Mouse (Mus musculus) bone marrow macrophage, adult 2 months (primary cell): ENCODE measurements around the gene Kirrel. TPM values are rescaled to one million over a fixed set of nuclear protein-coding genes. Genes with fewer than 3 reads are reported as not detected.

Experiments
- H3K27ac ChIP-seq: 2 replicates; pipeline ENCODE4 v1.5.1; 2012; ENCODE audit warnings: low read depth, low read length; ENCODE audit not compliant: insufficient read depth
- H3K4me1 ChIP-seq: 2 replicates; pipeline ENCODE4 v1.6.1; 2012; ENCODE audit warnings: low read length; ENCODE audit not compliant: control insufficient read depth, insufficient read depth
- H3K4me3 ChIP-seq: 2 replicates; pipeline ENCODE4 v1.5.1; 2012; ENCODE audit warnings: mild to moderate bottlenecking, low read length, moderate library complexity; ENCODE audit not compliant: insufficient read depth
- CTCF ChIP-seq: IDR thresholded peaks from 2 replicates; pipeline ENCODE4 v1.5.1; 2012; ENCODE audit warnings: low read depth, mild to moderate bottlenecking, low read length, moderate library complexity
- POLR2A ChIP-seq: IDR thresholded peaks from 2 replicates; pipeline ENCODE4 v1.6.1; 2012; ENCODE audit warnings: mild to moderate bottlenecking, low read depth, low read length, borderline replicate concordance
- polyA plus RNA-seq: library from polyadenylated mRNA; stranded (reverse); fragments of >200 nt; gene quantifications from 2 replicates; pipeline ENCODE4 v1.2.4, GENCODE M21; 2012; ENCODE audit not compliant: missing spikeins, insufficient read depth, insufficient read length

Kirrel gene
- polyA plus RNA-seq, 1 experiment = 0.46 TPM

DNA sequence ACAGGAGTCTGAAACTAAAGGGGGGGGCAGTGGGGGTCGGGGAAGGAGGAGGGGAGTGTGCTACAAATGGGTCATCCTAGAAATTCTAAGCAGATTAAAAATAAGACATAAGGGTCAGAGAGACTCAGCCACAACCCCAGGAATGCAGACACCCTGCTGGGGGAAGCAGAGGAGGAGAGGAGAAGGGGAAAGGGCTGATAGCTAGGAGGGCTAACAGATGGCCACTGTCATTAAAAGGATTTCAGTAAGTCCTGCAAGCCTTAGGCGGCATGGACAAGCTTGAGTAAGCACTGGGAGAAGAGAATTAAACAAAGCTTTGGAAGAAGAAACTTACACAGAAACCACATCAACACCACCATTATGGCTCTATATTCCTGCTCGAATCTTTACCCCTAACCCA lies 62.3 kb downstream of the Kirrel start:
- TF ChIP-seq POLR2A = no peak
- no peak for TF ChIP-seq CTCF
- Histone ChIP-seq H3K4me3 (no peak overlapping the region), H3K27ac (no peak overlapping the region), H3K4me1 (no peaks in the 10 kb centered on the region)

GRCm38 (mm10) chr3:87104856-87105255 lies 69.7 kb downstream of the Kirrel start:
- H3K4me3 ChIP-seq = no peak overlapping the region
- H3K4me1 ChIP-seq = no peaks in the 10 kb centered on the region
- no peak overlapping the region for H3K27ac ChIP-seq
- TF ChIP-seq POLR2A (no peak), CTCF (no peak)

DNA sequence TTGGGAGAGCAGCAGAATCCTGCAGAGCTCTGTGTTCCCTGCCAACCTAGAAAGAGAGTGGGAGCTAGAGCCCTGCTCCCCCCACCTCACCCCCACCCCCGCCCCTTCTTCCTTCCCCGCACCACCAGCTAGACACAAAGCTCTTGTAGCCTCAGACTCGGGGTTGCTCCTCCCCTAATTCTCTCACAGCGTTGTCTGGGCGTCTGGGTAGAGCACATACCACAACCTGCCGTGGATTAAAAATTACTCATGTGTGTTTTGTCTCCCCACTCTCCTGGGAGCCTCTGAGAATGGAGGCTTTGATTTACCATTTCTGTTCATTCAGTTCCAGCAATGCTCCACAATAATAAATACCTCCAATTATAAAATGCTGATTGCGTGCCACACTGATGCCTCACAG lies 72.2 kb downstream of the Kirrel start:
- Histone ChIP-seq H3K4me3 (no peak overlapping the region), H3K27ac (no peak overlapping the region), H3K4me1 (no peaks in the 10 kb centered on the region)
- TF ChIP-seq POLR2A = no peak
- no peak for TF ChIP-seq CTCF

DNA sequence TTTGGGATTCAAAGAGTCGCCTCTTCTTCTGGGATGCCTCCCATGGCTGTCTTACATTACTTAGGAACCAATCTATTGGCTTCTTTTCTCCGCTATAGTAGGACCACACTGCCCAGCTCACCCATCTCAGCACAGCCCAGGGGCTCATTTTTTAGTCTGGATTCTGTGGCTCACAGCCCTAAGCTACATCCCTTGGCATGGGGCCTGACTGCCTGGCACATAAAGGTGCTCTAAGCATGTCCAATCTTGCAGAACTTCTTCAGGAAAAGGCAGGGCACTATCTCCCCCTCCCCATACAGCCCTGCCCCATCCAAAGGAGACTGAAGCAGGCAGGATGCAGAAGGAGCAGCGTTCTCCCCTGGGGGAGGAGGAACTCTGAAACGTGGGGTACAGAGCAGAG lies 73.6 kb downstream of the Kirrel start:
- no peak overlapping the region for H3K4me3 ChIP-seq
- H3K4me1 ChIP-seq = no peaks in the 10 kb centered on the region
- TF ChIP-seq POLR2A (no peak), CTCF (no peak)
- no peak overlapping the region for H3K27ac ChIP-seq

- TF ChIP-seq POLR2A (no peak), CTCF (no peak)
- Histone ChIP-seq H3K4me1 (no peaks in the 10 kb centered on the region), H3K27ac (no peak overlapping the region), H3K4me3 (no peak overlapping the region)
Measured at GRCm38 (mm10) chr3:87097969-87098946, 76.3 kb downstream of the Kirrel start.

DNA sequence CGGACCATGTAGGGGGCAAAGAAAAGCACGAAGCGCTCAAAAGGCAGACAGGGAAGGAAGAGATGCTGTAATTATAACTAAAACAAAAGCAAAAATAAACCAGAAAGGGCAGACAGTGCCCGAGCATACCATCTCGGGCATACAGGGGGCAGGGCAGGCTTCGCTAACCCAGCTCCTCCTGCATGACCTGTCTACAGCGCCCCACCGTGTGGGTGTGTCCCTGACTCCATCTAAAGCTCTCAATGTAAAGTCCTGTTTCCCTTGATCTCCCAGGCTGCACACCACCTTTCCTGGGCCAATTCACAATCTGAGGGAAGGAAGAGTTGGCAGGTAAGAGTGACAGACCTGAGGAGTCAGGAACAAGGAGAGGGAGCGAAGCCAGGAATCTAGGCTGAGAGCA lies 77.3 kb downstream of the Kirrel start:
- no peak for TF ChIP-seq POLR2A
- no peak for TF ChIP-seq CTCF
- no peak overlapping the region for H3K4me3 ChIP-seq

DNA sequence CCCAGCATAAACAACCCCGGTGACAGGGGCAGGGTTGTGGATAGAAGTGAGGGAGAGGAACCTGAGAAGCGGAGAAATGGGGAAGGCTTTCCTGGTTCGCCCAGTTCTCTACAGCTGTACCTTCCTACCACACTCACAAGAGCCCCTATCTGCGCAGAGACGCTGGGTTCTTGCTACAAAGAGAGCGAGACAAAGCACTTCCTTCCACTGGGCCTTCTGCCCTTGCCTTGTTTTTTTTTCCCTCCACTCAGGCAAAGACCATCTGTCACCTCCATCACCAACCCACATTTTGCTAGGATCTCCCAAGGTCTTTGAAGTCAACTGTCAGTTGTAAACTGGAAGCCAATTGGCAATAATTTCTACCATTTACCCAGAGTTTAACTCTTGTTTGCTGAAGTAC lies 80.8 kb downstream of the Kirrel start:
- H3K4me3 ChIP-seq = no peak overlapping the region
- no peaks in the 10 kb centered on the region for H3K4me1 ChIP-seq
- TF ChIP-seq CTCF (no peak), POLR2A (no peak)
- no peak overlapping the region for H3K27ac ChIP-seq

More for the DNA sequence above, 77.3 kb downstream of the Kirrel start:
- Histone ChIP-seq H3K4me1 (no peaks in the 10 kb centered on the region), H3K27ac (no peak overlapping the region)

GRCm38 (mm10) chr3:87089694-87090565 lies 84.6 kb downstream of the Kirrel start:
- Histone ChIP-seq H3K4me3 (no peak overlapping the region), H3K4me1 (no peaks in the 10 kb centered on the region), H3K27ac (no peak overlapping the region)
- TF ChIP-seq POLR2A (no peak), CTCF (peak; percentile 17; the same call in 1 of the 2 replicates)

- Histone ChIP-seq H3K4me1 (no peaks in the 10 kb centered on the region), H3K27ac (no peak overlapping the region), H3K4me3 (no peak overlapping the region)
- TF ChIP-seq POLR2A (no peak), CTCF (no peak)
Measured at GRCm38 (mm10) chr3:87087146-87087545, 87.4 kb downstream of the Kirrel start.
